ENCODE assay signal across 8 mouse cellular contexts in the genomic region with DNA sequence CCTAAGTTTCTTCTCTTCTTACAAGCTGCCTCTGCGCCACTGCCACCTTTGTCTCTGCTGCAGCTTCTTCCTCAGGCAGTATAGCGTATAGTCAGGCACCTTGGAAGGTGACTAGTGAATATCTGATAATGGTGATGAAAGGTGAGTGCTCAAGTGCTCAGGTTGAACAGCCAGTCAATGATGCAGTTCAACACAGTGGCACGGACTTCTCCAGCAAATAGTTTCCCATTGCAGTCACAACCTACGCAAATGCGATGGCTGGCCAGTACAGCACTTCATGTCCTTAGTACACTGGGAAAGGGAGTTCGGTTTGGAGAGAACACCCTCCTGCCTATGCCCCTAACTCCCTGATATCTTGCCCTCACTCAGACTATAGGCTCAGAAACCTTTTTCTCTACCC. TPM values are rescaled to one million over a fixed set of nuclear protein-coding genes. Genes with fewer than 3 reads are reported as not detected.
DNase-seq lines count a peak whose midpoint lies in the region; ATAC-seq and TF ChIP-seq lines count a peak whose summit lies in the region.
"Had no signal": no experiment of that assay in that cellular context is flagged by ENCODE, and none has a peak within 500 bp of the region (broad histone marks: within the 10 kb centered on the region; RNA-seq: fewer than 3 reads in every experiment).

No protein-coding gene starts in this region.

- peak overlapping the region; percentile 56 to 89 (median 60) for H3K4me3 ChIP-seq in CH12.LX (replicated peaks in 1 of 3; ENCODE audit: low read depth in 2 of 3, low read length in 2 of 3, poor library complexity in 1 of 3)
- peak overlapping the region; percentile 65 for H3K4me3 ChIP-seq in heart, embryonic 16.5 days (ENCODE audit: low read length)
- 0 out of 2 replicates have a peak overlapping the region, but pooled peaks have one; percentile 55 for H3K4me3 ChIP-seq in liver, postnatal 0 days (ENCODE audit: low read depth, low read length)
- H3K4me3 ChIP-seq in cerebellum, adult 2 months (replicated peaks; ENCODE audit: insufficient read depth, low read depth, low read length) = no peak overlapping the region

- no peaks in the 10 kb centered on the region for H3K9me3 ChIP-seq in CH12.LX (replicated peaks; ENCODE audit: low read length)
- H3K9me3 ChIP-seq in heart, embryonic 16.5 days (replicated peaks; ENCODE audit: control insufficient read depth, low read length) = no peaks in the 10 kb centered on the region
- H3K9me3 ChIP-seq in liver, postnatal 0 days (ENCODE audit: low read length) = no peaks in the 10 kb centered on the region

- H3K79me2 ChIP-seq in CH12.LX (replicated peaks; ENCODE audit: control insufficient read depth, extremely low read depth, insufficient read depth, poor library complexity, severe bottlenecking) = no peaks in the 10 kb centered on the region

- dilution Hi-C loops in CH12.LX (cut with MboI; ENCODE audit: extremely low pct_ligation_motif_present, extremely low pct_unique_long_range_greater_than_20kb, low sequenced_read_pairs) = no loop called here

- H3K9ac ChIP-seq in CH12.LX (ENCODE audit: insufficient read depth, low read depth) = peak overlapping the region; percentile 47
- H3K9ac ChIP-seq in heart, embryonic 16.5 days (ENCODE audit: low read length) = peak overlapping the region; percentile 76; the same call in 1 of the 2 replicates
- H3K9ac ChIP-seq in liver, postnatal 0 days (replicated peaks) = no peak overlapping the region

- TF ChIP-seq RAD21 in CH12.LX (IDR thresholded peaks at IDR 0.05; ENCODE audit: low read depth, low read length) = no peak

- no peak overlapping the region for H3K27ac ChIP-seq in CH12.LX (ENCODE audit: insufficient read depth, low read depth)
- H3K27ac ChIP-seq in heart, embryonic 16.5 days (ENCODE audit: low read length) = no peak overlapping the region
- no peak overlapping the region for H3K27ac ChIP-seq in liver, postnatal 0 days (ENCODE audit: low read depth)
- H3K27ac ChIP-seq in cerebellum, adult 2 months (ENCODE audit: insufficient read depth, low read length) = no peak overlapping the region

- in situ Hi-C loops in CH12.LX (cut with MboI; ENCODE audit: low pct_ligation_motif_present, low pct_unique_long_range_greater_than_20kb, low sequenced_read_pairs) = no loop called here

- no peaks in the 10 kb centered on the region for H3K27me3 ChIP-seq in CH12.LX (replicated peaks)
- peaks cover 8% of the 10 kb centered on the region for H3K27me3 ChIP-seq in heart, embryonic 16.5 days (ENCODE audit: control insufficient read depth, insufficient read depth, low read length)
- 0 out of 2 replicates have a peak, but pooled peaks cover 5% of the 10 kb centered on the region for H3K27me3 ChIP-seq in liver, postnatal 0 days (ENCODE audit: insufficient read depth, low read length)
- H3K27me3 ChIP-seq in cerebellum, adult 2 months (ENCODE audit: control insufficient read depth, insufficient read depth, low read length) = no peaks in the 10 kb centered on the region

- H3K36me3 ChIP-seq in CH12.LX (replicated peaks in 1 of 2; ENCODE audit: control insufficient read depth in 1 of 2, insufficient read depth in 1 of 2, low read length in 1 of 2) = no peaks in the 10 kb centered on the region
- H3K36me3 ChIP-seq in heart, embryonic 16.5 days (ENCODE audit: control insufficient read depth, insufficient read depth) = no peaks in the 10 kb centered on the region
- H3K36me3 ChIP-seq in liver, postnatal 0 days (replicated peaks; ENCODE audit: insufficient read depth, low read length) = no peaks in the 10 kb centered on the region

- TF ChIP-seq CTCF in CH12.LX (conservative IDR thresholded peaks at IDR 0.05 in 1 of 2, IDR thresholded peaks at IDR 0.05 in 1 of 2; ENCODE audit: low read depth in 2 of 2, low read length in 2 of 2) = no peak
- no peak for TF ChIP-seq CTCF in liver, postnatal 0 days (IDR thresholded peaks at IDR 0.05; ENCODE audit: low read depth)
- no peak for TF ChIP-seq CTCF in cerebellum, adult 2 months (IDR thresholded peaks at IDR 0.05; ENCODE audit: borderline replicate concordance, insufficient read depth, low read depth, low read length)

- DNase-seq in 3T3-L1 (ENCODE audit: low read depth, low spot score) (peak; percentile 2), CH12.LX (ENCODE audit: extremely low read depth) (no peak)
- no peak for DNase-seq in liver, postnatal 0 days
- DNase-seq in urinary bladder, adult 18-20 months (ENCODE audit: low spot score in 2 of 2) = no peak
- DNase-seq in embryo, embryonic 11 days = no peak
- no peak for DNase-seq in cerebellum, adult 2 months

- TF ChIP-seq POLR2A in CH12.LX (IDR thresholded peaks at IDR 0.05; ENCODE audit: low read depth, low read length) = no peak
- no peak for TF ChIP-seq POLR2A in cerebellum, adult 2 months (IDR thresholded peaks at IDR 0.05; ENCODE audit: borderline replicate concordance, insufficient read depth, low read length)

- no peak for ATAC-seq in heart, embryonic 16.5 days (replicated peaks; ENCODE audit: extremely low read depth, insufficient read depth, low FRiP score)
- no peak for ATAC-seq in liver, postnatal 0 days

- 32% methylated on average over 6 of the region's 6 CpGs for whole genome bisulfite sequencing in heart, embryonic 16.5 days
- 47% methylated on average over 6 of the region's 6 CpGs for WGBS in liver, postnatal 0 days (ENCODE audit: insufficient replicate concordance)
- 62% methylated on average over 6 of the region's 6 CpGs for WGBS in cerebellum, adult 2 months

- TF ChIP-seq EP300 in CH12.LX (IDR thresholded peaks at IDR 0.05; ENCODE audit: low read length) = no peak
- TF ChIP-seq EP300 in liver, postnatal 0 days (IDR thresholded peaks at IDR 0.05; ENCODE audit: low read depth) = no peak

- peaks cover 0 to 6% of the 10 kb centered on the region in 2 experiments; a peak in 1 of 4 replicates for H3K4me1 ChIP-seq in CH12.LX (ENCODE audit: control insufficient read depth in 1 of 2, insufficient read depth in 2 of 2)
- no peaks in the 10 kb centered on the region for H3K4me1 ChIP-seq in heart, embryonic 16.5 days (ENCODE audit: control insufficient read depth, insufficient read depth, low read length)
- H3K4me1 ChIP-seq in liver, postnatal 0 days (ENCODE audit: insufficient read depth) = no peaks in the 10 kb centered on the region
- no peaks in the 10 kb centered on the region for H3K4me1 ChIP-seq in cerebellum, adult 2 months (ENCODE audit: control insufficient read depth, insufficient read depth, low read length)

- peak overlapping the region; percentile 39 for H3K4me2 ChIP-seq in CH12.LX (ENCODE audit: insufficient read depth, low read depth, poor library complexity, severe bottlenecking)
- H3K4me2 ChIP-seq in heart, embryonic 16.5 days (ENCODE audit: low read depth, low read length) = peak overlapping the region; percentile 64
- peak overlapping the region; percentile 60 for H3K4me2 ChIP-seq in liver, postnatal 0 days (ENCODE audit: low read depth, low read length)

TF ChIP-seq in CH12.LX, 34 proteins besides CTCF, POLR2A, EP300 and RAD21:
- TF ChIP-seq BHLHE40 (IDR thresholded peaks at IDR 0.05; ENCODE audit: low read depth, low read length) = no peak
- no peak for TF ChIP-seq MEF2A (IDR thresholded peaks at IDR 0.05; ENCODE audit: borderline replicate concordance, low read depth, low read length)
- TF ChIP-seq KAT2A (IDR thresholded peaks at IDR 0.05; ENCODE audit: insufficient replicate concordance, low read length) = no peak
- TF ChIP-seq RCOR1 (conservative IDR thresholded peaks at IDR 0.05; ENCODE audit: low read depth, low read length) = no peak
- no peak for TF ChIP-seq NELFE (IDR thresholded peaks at IDR 0.05; ENCODE audit: low read depth, low read length)
- TF ChIP-seq MAX (IDR thresholded peaks at IDR 0.05; ENCODE audit: low read length) = no peak
- TF ChIP-seq PAX5 (IDR thresholded peaks at IDR 0.05; ENCODE audit: low read length) = no peak
- no peak for TF ChIP-seq CHD2 (IDR thresholded peaks at IDR 0.05; ENCODE audit: low read length)
- no peak for TF ChIP-seq MYC (IDR thresholded peaks at IDR 0.05; ENCODE audit: low read depth, low read length)
- TF ChIP-seq ETS1 (conservative IDR thresholded peaks at IDR 0.05; ENCODE audit: low read depth, low read length) = no peak
- no peak for TF ChIP-seq JUN (IDR thresholded peaks at IDR 0.05; ENCODE audit: insufficient read depth, low read depth, low read length)
- no peak for TF ChIP-seq JUND (conservative IDR thresholded peaks at IDR 0.05; ENCODE audit: low read depth, low read length)
- no peak for TF ChIP-seq CHD1 (IDR thresholded peaks at IDR 0.05; ENCODE audit: low read depth, low read length)
- no peak for TF ChIP-seq TBP (conservative IDR thresholded peaks at IDR 0.05; ENCODE audit: low read depth, low read length)
- no peak for TF ChIP-seq HCFC1 (IDR thresholded peaks at IDR 0.05; ENCODE audit: low read depth, low read length)
- no peak for TF ChIP-seq E2F4 (IDR thresholded peaks at IDR 0.05; ENCODE audit: insufficient replicate concordance, low read depth, low read length)
- no peak for TF ChIP-seq IRF4 (IDR thresholded peaks at IDR 0.05; ENCODE audit: low read depth, low read length)
- TF ChIP-seq NRF1 (IDR thresholded peaks at IDR 0.05; ENCODE audit: low read depth, low read length) = no peak

RNA-seq across cellular contexts. Expression of gene Phka1, which starts 1.1 kb away (rescaled TPM):
- 3.3 and 3.9 TPM in 2 replicates for total RNA-seq in CH12.LX (2012; rRNA removed)
- 2.1 TPM in 2 replicates for total RNA-seq in CH12.LX (2014; rRNA removed)
- polyA plus RNA-seq in CH12.LX (2012; ENCODE audit: insufficient read length, low read depth) = 2.2 and 2.3 TPM in 2 replicates
- polyA plus RNA-seq in heart, embryonic 16.5 days (2015; fragmentation: Nextera tagmentation; extraction: Ambion mirVana) = 10.5 and 13.0 TPM in 2 replicates
- 0.72 and 0.76 TPM in 2 replicates for polyA plus RNA-seq in liver, postnatal 0 days (2015; fragmentation: Nextera tagmentation; extraction: Ambion mirVana)
- 20.8 and 21.8 TPM in 2 replicates for polyA plus RNA-seq in cerebellum, adult 2 months (2012; rRNA removed)

RNA-seq across cellular contexts. Expression of gene Gm3880, which starts 41.6 kb away (rescaled TPM):
- total RNA-seq in CH12.LX (2012; rRNA removed) = not detected in 2 replicates
- total RNA-seq in CH12.LX (2014; rRNA removed) = not detected in 2 replicates
- polyA plus RNA-seq in CH12.LX (2012; ENCODE audit: insufficient read length, low read depth) = not detected in 2 replicates
- polyA plus RNA-seq in heart, embryonic 16.5 days (2015; fragmentation: Nextera tagmentation; extraction: Ambion mirVana) = not detected in 2 replicates
- polyA plus RNA-seq in liver, postnatal 0 days (2015; fragmentation: Nextera tagmentation; extraction: Ambion mirVana) = not detected in 2 replicates
- polyA plus RNA-seq in cerebellum, adult 2 months (2012; rRNA removed) = not detected in 2 replicates
- polyA plus RNA-seq: large intestine, adult 2 months had no signal
